Mouse (Mus musculus): Measurements from ENCODE around the gene Pip4k2c. TPM values are rescaled to one million over a fixed set of nuclear protein-coding genes. Genes with fewer than 3 reads are reported as not detected.

The Pip4k2c gene
- 46.3 TPM for polyA plus RNA-seq (2014; fragmentation: Illumina TruSeq; extraction: RNeasy Lipid Tissue Mini Kit (QIAGEN cat#74804); ENCODE audit: low read depth, low replicate concordance)

DNA sequence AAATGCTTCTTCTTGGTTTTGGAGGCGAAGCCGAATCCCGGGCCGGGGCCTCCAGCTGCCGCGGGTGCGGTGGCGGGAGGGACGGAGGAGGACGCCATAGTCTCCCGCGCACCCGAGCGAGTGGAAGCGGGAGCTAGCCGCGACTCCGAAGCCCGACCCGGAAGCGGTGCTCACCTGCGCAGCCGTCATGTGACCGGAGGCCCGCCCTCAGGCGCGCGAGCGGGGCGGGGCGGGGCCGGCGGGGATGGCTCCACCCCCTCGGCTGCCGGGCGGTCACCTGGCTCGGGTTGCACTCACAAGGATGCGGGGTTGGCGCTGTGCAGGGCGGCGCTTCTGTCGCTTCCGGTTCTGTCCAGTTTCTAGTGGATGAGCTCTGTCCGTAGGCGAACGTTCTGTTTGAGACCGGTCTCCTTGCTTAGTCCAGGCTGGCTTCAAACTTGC is at the start of gene Pip4k2c:
Gene Pip4k2c, minus strand, starts transcription at position 172 of the 441 bp plus-strand sequence.

GRCm38 (mm10) chr10:127195328-127196129 is 15.9 kb downstream of the Pip4k2c start, which contains the start of gene Dtx3:
Gene Dtx3 (minus strand): TSS chr10:127195728.

DNA sequence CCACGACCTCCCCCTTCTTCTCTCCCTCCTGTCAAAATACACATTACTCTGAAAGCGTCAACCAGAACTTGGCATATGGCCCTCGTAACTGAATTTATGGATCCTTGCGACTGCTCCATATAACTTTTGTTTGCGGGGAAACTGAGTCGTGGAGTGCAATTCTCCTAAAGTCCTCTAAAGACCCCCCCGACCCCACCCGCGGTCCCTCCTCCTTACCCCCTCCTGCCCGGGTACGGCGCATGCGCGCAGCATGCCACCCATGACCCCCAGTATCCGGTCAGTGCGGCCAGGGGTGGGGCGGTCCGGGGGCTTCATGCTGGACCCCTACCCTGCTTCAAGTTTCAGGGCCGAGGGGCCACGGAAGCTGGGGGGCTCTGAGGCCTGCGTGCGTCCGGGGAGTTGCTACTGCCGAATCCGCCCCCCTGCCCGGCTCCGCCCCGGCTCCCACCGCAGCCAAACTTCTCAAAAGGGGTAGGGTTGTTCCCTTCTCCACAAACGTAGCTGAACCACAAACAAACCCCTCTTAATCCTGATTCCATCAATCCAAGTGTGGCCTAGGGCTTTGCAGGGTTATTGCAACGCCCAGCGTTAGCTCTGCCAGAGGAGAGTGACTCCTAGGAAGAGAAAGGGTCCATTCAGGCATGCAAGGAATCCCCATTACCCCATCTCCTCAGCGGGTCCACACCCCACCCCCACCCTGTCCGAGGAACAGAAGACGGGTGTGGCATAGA is 21.6 kb downstream of the Pip4k2c start, which contains the start of gene Arhgef25:
Gene Arhgef25, minus strand, starts transcription at position 433 of the 731 bp plus-strand sequence.

DNA sequence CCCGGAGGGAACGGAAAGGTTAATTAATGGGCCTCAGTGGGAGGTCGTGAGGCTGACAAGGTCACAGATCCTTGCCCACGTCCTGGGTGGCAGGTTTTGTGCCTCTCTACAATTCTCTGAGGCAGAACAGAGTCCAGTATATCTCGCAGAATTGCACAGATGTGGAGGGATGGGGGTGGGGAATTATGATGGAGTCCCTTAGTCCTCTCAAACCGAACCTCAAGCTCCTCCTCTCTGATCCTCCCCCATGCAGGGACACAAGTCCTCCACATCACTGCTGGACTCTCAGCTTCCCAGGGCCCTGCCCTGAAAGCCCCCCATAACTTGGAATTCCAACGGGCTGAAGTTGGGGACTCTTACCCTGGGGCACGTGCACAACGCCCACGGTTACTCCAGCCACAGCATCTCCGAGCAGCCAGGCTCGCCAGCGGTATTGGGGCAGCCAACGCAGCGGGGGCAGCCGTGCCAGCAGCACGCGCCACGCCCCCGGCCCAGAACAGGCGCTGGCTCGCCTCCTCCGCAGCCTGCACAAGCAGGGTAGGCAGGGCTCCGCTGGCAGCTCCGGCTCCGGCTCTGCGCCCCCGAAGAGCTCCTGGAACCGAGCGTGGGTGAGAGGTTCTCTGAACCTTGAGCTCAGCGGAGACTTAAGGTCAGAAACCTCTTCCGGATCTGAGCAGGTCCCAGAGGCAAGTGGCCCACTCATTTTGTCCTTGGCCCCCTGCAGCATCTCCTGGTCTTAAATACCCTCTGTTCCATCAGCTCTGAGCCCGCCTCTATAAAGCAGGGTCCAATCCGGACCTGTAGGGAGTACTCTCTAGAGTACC is 31.3 kb downstream of the Pip4k2c start, which contains the start of gene Slc26a10:
Gene Slc26a10, minus strand, starts transcription at position 775 of the 824 bp plus-strand sequence.

DNA sequence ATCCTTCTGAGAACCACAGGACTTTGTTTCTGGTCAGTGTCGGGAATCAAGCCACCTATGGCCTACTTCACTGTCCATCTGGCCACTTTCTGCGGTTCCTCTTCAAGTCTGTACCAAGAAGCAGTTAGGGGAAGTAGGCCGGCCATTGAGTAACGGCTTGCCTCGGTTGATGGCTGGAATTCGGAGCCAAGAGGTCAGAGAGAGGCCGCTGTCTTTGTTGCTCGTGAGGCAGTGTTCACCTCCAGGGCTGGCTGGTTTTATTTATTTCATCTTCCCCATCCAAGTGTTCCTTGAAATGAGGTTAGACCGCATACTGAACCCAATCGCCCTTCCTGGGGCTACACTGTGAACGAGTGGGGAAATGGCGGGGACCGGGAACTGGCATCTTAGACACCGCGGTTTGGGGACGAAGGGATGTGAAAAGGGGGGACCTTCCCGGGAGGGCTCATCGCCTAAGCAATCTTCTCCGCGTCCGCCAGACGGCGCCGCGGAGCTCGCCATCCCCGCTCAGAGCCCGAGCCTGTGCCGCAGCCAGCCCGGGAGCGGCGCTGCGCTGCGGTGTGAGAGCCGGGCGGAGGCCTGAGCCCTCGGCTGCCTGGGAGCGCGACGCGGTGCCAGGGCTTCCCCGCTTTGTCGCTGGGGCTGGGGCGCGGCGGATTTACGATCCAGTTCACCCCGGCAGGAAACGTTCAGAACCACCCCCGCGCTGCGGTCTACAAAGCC is 46.6 kb downstream of the Pip4k2c start, which contains the start of gene B4galnt1:
Gene B4galnt1, plus strand, starts transcription at position 595 of the 723 bp plus-strand sequence.

Other genes starting within 250 kb of the Pip4k2c start
- 24.8 TPM for gene Ctdsp2, start 232.9 kb downstream of the Pip4k2c start, polyA plus RNA-seq (2014; fragmentation: Illumina TruSeq; extraction: RNeasy Lipid Tissue Mini Kit (QIAGEN cat#74804); ENCODE audit: low read depth, low replicate concordance)
- gene Avil, start 210.9 kb downstream of the Pip4k2c start, polyA plus RNA-seq (2014; fragmentation: Illumina TruSeq; extraction: RNeasy Lipid Tissue Mini Kit (QIAGEN cat#74804); ENCODE audit: low read depth, low replicate concordance) = not detected
- 15.5 TPM for gene Tsfm, start 180.7 kb downstream of the Pip4k2c start, polyA plus RNA-seq (2014; fragmentation: Illumina TruSeq; extraction: RNeasy Lipid Tissue Mini Kit (QIAGEN cat#74804); ENCODE audit: low read depth, low replicate concordance)
- gene Mettl1, start 170.2 kb downstream of the Pip4k2c start, polyA plus RNA-seq (2014; fragmentation: Illumina TruSeq; extraction: RNeasy Lipid Tissue Mini Kit (QIAGEN cat#74804); ENCODE audit: low read depth, low replicate concordance) = 4.1 TPM
- gene Eef1akmt3, start 170.1 kb downstream of the Pip4k2c start, polyA plus RNA-seq (2014; fragmentation: Illumina TruSeq; extraction: RNeasy Lipid Tissue Mini Kit (QIAGEN cat#74804); ENCODE audit: low read depth, low replicate concordance) = 1.5 TPM
- 0.61 TPM for gene Cyp27b1, start 163.3 kb downstream of the Pip4k2c start, polyA plus RNA-seq (2014; fragmentation: Illumina TruSeq; extraction: RNeasy Lipid Tissue Mini Kit (QIAGEN cat#74804); ENCODE audit: low read depth, low replicate concordance)
- 2.1 TPM for gene March9, start 151.4 kb downstream of the Pip4k2c start, polyA plus RNA-seq (2014; fragmentation: Illumina TruSeq; extraction: RNeasy Lipid Tissue Mini Kit (QIAGEN cat#74804); ENCODE audit: low read depth, low replicate concordance)
- 13.5 TPM for gene Cdk4, start 148.1 kb downstream of the Pip4k2c start, polyA plus RNA-seq (2014; fragmentation: Illumina TruSeq; extraction: RNeasy Lipid Tissue Mini Kit (QIAGEN cat#74804); ENCODE audit: low read depth, low replicate concordance)
- 73.7 TPM for gene Tspan31, start 141.3 kb downstream of the Pip4k2c start, polyA plus RNA-seq (2014; fragmentation: Illumina TruSeq; extraction: RNeasy Lipid Tissue Mini Kit (QIAGEN cat#74804); ENCODE audit: low read depth, low replicate concordance)
- not detected for gene Agap2, start 136.3 kb downstream of the Pip4k2c start, polyA plus RNA-seq (2014; fragmentation: Illumina TruSeq; extraction: RNeasy Lipid Tissue Mini Kit (QIAGEN cat#74804); ENCODE audit: low read depth, low replicate concordance)
- gene Os9, start 90.5 kb downstream of the Pip4k2c start, polyA plus RNA-seq (2014; fragmentation: Illumina TruSeq; extraction: RNeasy Lipid Tissue Mini Kit (QIAGEN cat#74804); ENCODE audit: low read depth, low replicate concordance) = 9.4 TPM
- 0.73 TPM for gene B4galnt1, start 46.4 kb downstream of the Pip4k2c start, polyA plus RNA-seq (2014; fragmentation: Illumina TruSeq; extraction: RNeasy Lipid Tissue Mini Kit (QIAGEN cat#74804); ENCODE audit: low read depth, low replicate concordance)
- gene Slc26a10, start 30.9 kb downstream of the Pip4k2c start, polyA plus RNA-seq (2014; fragmentation: Illumina TruSeq; extraction: RNeasy Lipid Tissue Mini Kit (QIAGEN cat#74804); ENCODE audit: low read depth, low replicate concordance) = 0.16 TPM
- 2.4 TPM for gene Arhgef25, start 21.5 kb downstream of the Pip4k2c start, polyA plus RNA-seq (2014; fragmentation: Illumina TruSeq; extraction: RNeasy Lipid Tissue Mini Kit (QIAGEN cat#74804); ENCODE audit: low read depth, low replicate concordance)
- gene Dtx3, start 15.9 kb downstream of the Pip4k2c start, polyA plus RNA-seq (2014; fragmentation: Illumina TruSeq; extraction: RNeasy Lipid Tissue Mini Kit (QIAGEN cat#74804); ENCODE audit: low read depth, low replicate concordance) = 3.6 TPM
- gene Kif5a, start 51.8 kb upstream of the Pip4k2c start, polyA plus RNA-seq (2014; fragmentation: Illumina TruSeq; extraction: RNeasy Lipid Tissue Mini Kit (QIAGEN cat#74804); ENCODE audit: low read depth, low replicate concordance) = 0.16 TPM
- 18.1 TPM for gene Dctn2, start 54.8 kb upstream of the Pip4k2c start, polyA plus RNA-seq (2014; fragmentation: Illumina TruSeq; extraction: RNeasy Lipid Tissue Mini Kit (QIAGEN cat#74804); ENCODE audit: low read depth, low replicate concordance)
- 1.0 TPM for gene Mbd6, start 77.4 kb upstream of the Pip4k2c start, polyA plus RNA-seq (2014; fragmentation: Illumina TruSeq; extraction: RNeasy Lipid Tissue Mini Kit (QIAGEN cat#74804); ENCODE audit: low read depth, low replicate concordance)
- 7.0 TPM for gene Mars, start 100.2 kb upstream of the Pip4k2c start, polyA plus RNA-seq (2014; fragmentation: Illumina TruSeq; extraction: RNeasy Lipid Tissue Mini Kit (QIAGEN cat#74804); ENCODE audit: low read depth, low replicate concordance)
- gene Arhgap9, start 110.4 kb upstream of the Pip4k2c start, polyA plus RNA-seq (2014; fragmentation: Illumina TruSeq; extraction: RNeasy Lipid Tissue Mini Kit (QIAGEN cat#74804); ENCODE audit: low read depth, low replicate concordance) = not detected
- gene Gli1, start 130.4 kb upstream of the Pip4k2c start, polyA plus RNA-seq (2014; fragmentation: Illumina TruSeq; extraction: RNeasy Lipid Tissue Mini Kit (QIAGEN cat#74804); ENCODE audit: low read depth, low replicate concordance) = not detected
- not detected for gene Inhbe, start 142.8 kb upstream of the Pip4k2c start, polyA plus RNA-seq (2014; fragmentation: Illumina TruSeq; extraction: RNeasy Lipid Tissue Mini Kit (QIAGEN cat#74804); ENCODE audit: low read depth, low replicate concordance)
- gene Inhbc, start 158.8 kb upstream of the Pip4k2c start, polyA plus RNA-seq (2014; fragmentation: Illumina TruSeq; extraction: RNeasy Lipid Tissue Mini Kit (QIAGEN cat#74804); ENCODE audit: low read depth, low replicate concordance) = not detected
- 149 TPM for gene R3hdm2, start 168.7 kb upstream of the Pip4k2c start, polyA plus RNA-seq (2014; fragmentation: Illumina TruSeq; extraction: RNeasy Lipid Tissue Mini Kit (QIAGEN cat#74804); ENCODE audit: low read depth, low replicate concordance)